Mouse (Mus musculus): ENCODE measurements around the gene Ankrd34a. TPM values are rescaled to one million over a fixed set of nuclear protein-coding genes. Genes with fewer than 3 reads are reported as not detected.
"Not testable (repeated sequence)": the region's sequence is repeated elsewhere in the genome, so short reads cannot be mapped to it uniquely, and the experiment has no call there.

Gene Ankrd34a
- polyA plus RNA-seq, 1 experiment from 2014 or later, result not detected

GRCm38 (mm10) chr3:96603311-96603710 lies 6.9 kb downstream of the Ankrd34a start:
- Histone ChIP-seq H3K9ac (replicated peaks) (no peak overlapping the region), H3K4me1 (ENCODE audit: insufficient read depth) (peaks cover 1% of the 10 kb centered on the region; the same call in 1 of the 2 replicates), H3K36me3 (replicated peaks; ENCODE audit: insufficient read depth, low read length) (no peaks in the 10 kb centered on the region), H3K9me3 (ENCODE audit: low read length) (no peaks in the 10 kb centered on the region), H3K27me3 (ENCODE audit: insufficient read depth, low read length) (peaks cover 32% of the 10 kb centered on the region), H3K27ac (ENCODE audit: low read depth) (no peak overlapping the region), H3K4me3 (ENCODE audit: low read depth, low read length) (no peak overlapping the region), H3K4me2 (ENCODE audit: low read depth, low read length) (no peak overlapping the region)
- no peak for TF ChIP-seq EP300 (IDR thresholded peaks at IDR 0.05; ENCODE audit: low read depth)
- TF ChIP-seq CTCF (IDR thresholded peaks at IDR 0.05; ENCODE audit: low read depth), result no peak
- 67% methylated on average over 5 of the region's 5 CpGs for WGBS (ENCODE audit: insufficient replicate concordance)
- DNase-seq, result no peak
- ATAC-seq, result no peak

DNA sequence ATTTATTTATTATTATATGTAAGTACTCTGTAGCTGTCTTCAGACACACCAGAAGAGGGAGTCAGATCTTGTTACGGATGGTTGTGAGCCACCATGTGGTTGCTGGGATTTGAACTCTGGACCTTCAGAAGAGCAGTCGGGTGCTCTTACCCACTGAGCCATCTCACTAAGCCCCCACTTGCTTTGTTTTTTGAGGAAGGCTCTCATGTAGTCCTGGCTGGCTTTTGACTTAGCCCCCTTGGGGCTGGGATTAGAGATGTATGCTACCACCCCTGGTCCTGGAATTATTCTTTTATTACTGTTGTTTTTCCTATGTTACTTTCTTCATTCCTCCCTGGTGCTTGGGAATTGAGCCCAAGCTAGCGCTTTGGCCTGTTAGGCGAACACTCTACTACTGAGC lies 9.6 kb downstream of the Ankrd34a start:
- H3K36me3 ChIP-seq (replicated peaks; ENCODE audit: insufficient read depth, low read length); H3K9ac ChIP-seq (replicated peaks); H3K4me2 ChIP-seq (ENCODE audit: low read depth, low read length); H3K27ac ChIP-seq (ENCODE audit: low read depth); H3K4me1 ChIP-seq (ENCODE audit: insufficient read depth); H3K27me3 ChIP-seq (ENCODE audit: insufficient read depth, low read length); H3K9me3 ChIP-seq (ENCODE audit: low read length); ATAC-seq; H3K4me3 ChIP-seq (ENCODE audit: low read depth, low read length); DNase-seq: not testable (repeated sequence)
- WGBS (ENCODE audit: insufficient replicate concordance), result 73% methylated on average over 3 of the region's 4 CpGs

- H3K4me3 ChIP-seq (ENCODE audit: low read depth, low read length), result no peak overlapping the region
- H3K4me1 ChIP-seq (ENCODE audit: insufficient read depth), result no peaks in the 10 kb centered on the region
- WGBS (ENCODE audit: insufficient replicate concordance), result 78% methylated on average over 4 of the region's 4 CpGs
- ATAC-seq (no peak), DNase-seq (no peak)
- H3K27ac ChIP-seq (ENCODE audit: low read depth), result no peak overlapping the region
- H3K4me2 ChIP-seq (ENCODE audit: low read depth, low read length), result no peak overlapping the region
- H3K27me3 ChIP-seq (ENCODE audit: insufficient read depth, low read length), result peaks cover 3% of the 10 kb centered on the region
- H3K36me3 ChIP-seq (replicated peaks; ENCODE audit: insufficient read depth, low read length), result no peaks in the 10 kb centered on the region
- no peak overlapping the region for H3K9ac ChIP-seq (replicated peaks)
- TF ChIP-seq EP300 (IDR thresholded peaks at IDR 0.05; ENCODE audit: low read depth) (no peak), CTCF (IDR thresholded peaks at IDR 0.05; ENCODE audit: low read depth) (no peak)
- no peaks in the 10 kb centered on the region for H3K9me3 ChIP-seq (ENCODE audit: low read length)
Observed at GRCm38 (mm10) chr3:96606618-96607017, 10.2 kb downstream of the Ankrd34a start.

GRCm38 (mm10) chr3:96617941-96618340 lies 21.5 kb downstream of the Ankrd34a start:
- H3K4me1 ChIP-seq (ENCODE audit: insufficient read depth), result no peaks in the 10 kb centered on the region
- ATAC-seq (no peak), DNase-seq (no peak)
- no peaks in the 10 kb centered on the region for H3K9me3 ChIP-seq (ENCODE audit: low read length)
- H3K4me3 ChIP-seq (ENCODE audit: low read depth, low read length), result no peak overlapping the region
- no peak overlapping the region for H3K4me2 ChIP-seq (ENCODE audit: low read depth, low read length)
- 81% methylated on average over 3 of the region's 3 CpGs for WGBS (ENCODE audit: insufficient replicate concordance)
- no peak for TF ChIP-seq EP300 (IDR thresholded peaks at IDR 0.05; ENCODE audit: low read depth)
- TF ChIP-seq CTCF (IDR thresholded peaks at IDR 0.05; ENCODE audit: low read depth), result no peak
- no peak overlapping the region for H3K9ac ChIP-seq (replicated peaks)
- 0 out of 2 replicates have a peak, but pooled peaks cover 6% of the 10 kb centered on the region for H3K36me3 ChIP-seq (replicated peaks; ENCODE audit: insufficient read depth, low read length)
- no peaks in the 10 kb centered on the region for H3K27me3 ChIP-seq (ENCODE audit: insufficient read depth, low read length)
- H3K27ac ChIP-seq (ENCODE audit: low read depth), result no peak overlapping the region

DNA sequence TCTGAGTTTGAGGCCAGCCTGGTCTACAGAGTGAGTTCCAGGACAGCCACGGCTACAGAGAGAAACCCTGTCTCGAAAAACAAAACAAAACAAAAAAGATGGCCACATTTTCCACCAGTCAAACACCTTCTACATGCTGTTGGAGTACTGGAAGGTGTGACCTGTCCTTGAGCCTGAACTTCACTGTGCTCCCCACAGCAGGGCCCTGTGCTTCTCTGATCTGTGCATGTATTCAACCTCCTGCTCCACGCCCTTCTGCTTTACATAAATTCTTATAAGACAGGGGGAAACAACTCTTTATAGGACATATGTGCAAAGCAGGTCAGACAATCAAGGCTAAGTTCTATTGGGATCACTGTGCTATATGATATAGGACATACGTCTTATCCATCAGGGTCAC lies 26.8 kb downstream of the Ankrd34a start:
- H3K36me3 ChIP-seq (replicated peaks; ENCODE audit: insufficient read depth, low read length), result peaks cover 17% of the 10 kb centered on the region; the same call in 1 of the 2 replicates
- WGBS (ENCODE audit: insufficient replicate concordance), result 83% methylated on average over 4 of the region's 4 CpGs
- ATAC-seq, result no peak

GRCm38 (mm10) chr3:96629729-96630600 lies 33.5 kb downstream of the Ankrd34a start, which contains the start of gene Rbm8a:
Gene Rbm8a, plus strand, starts transcription at chr3:96629933.
- Histone ChIP-seq H3K4me1 (ENCODE audit: insufficient read depth) (peaks cover 14% of the 10 kb centered on the region), H3K4me3 (ENCODE audit: low read depth, low read length) (peak within 1 kb of the TSS; percentile 85), H3K27me3 (ENCODE audit: insufficient read depth, low read length) (no peaks in the 10 kb centered on the region), H3K9ac (replicated peaks) (peak within 1 kb of the TSS; percentile 79), H3K4me2 (ENCODE audit: low read depth, low read length) (peak within 1 kb of the TSS; percentile 86), H3K36me3 (replicated peaks; ENCODE audit: insufficient read depth, low read length) (peaks cover 21% of the 10 kb centered on the region), H3K9me3 (ENCODE audit: low read length) (no peaks in the 10 kb centered on the region), H3K27ac (ENCODE audit: low read depth) (peak within 1 kb of the TSS; percentile 71)
- peak; percentile 98 for ATAC-seq
- TF ChIP-seq EP300 (IDR thresholded peaks at IDR 0.05; ENCODE audit: low read depth) (peak; percentile 60; the same call in 1 of the 2 replicates), CTCF (IDR thresholded peaks at IDR 0.05; ENCODE audit: low read depth) (no peak)
- 1% methylated on average over 48 of the region's 48 CpGs for WGBS (ENCODE audit: insufficient replicate concordance)
- DNase-seq, result peak; percentile 95

More for the DNA sequence above, 26.8 kb downstream of the Ankrd34a start:
- H3K4me3 ChIP-seq (ENCODE audit: low read depth, low read length), result no peak overlapping the region
- no peak for TF ChIP-seq CTCF (IDR thresholded peaks at IDR 0.05; ENCODE audit: low read depth)
- no peak for TF ChIP-seq EP300 (IDR thresholded peaks at IDR 0.05; ENCODE audit: low read depth)
- H3K9me3 ChIP-seq (ENCODE audit: low read length), result no peaks in the 10 kb centered on the region
- H3K27me3 ChIP-seq (ENCODE audit: insufficient read depth, low read length), result no peaks in the 10 kb centered on the region
- H3K4me2 ChIP-seq (ENCODE audit: low read depth, low read length), result no peak overlapping the region
- DNase-seq, result no peak
- H3K27ac ChIP-seq (ENCODE audit: low read depth), result no peak overlapping the region
- no peaks in the 10 kb centered on the region for H3K4me1 ChIP-seq (ENCODE audit: insufficient read depth)
- no peak overlapping the region for H3K9ac ChIP-seq (replicated peaks)
